Mouse (Mus musculus): ENCODE measurements around the gene Ube2cbp. TPM values are rescaled to one million over a fixed set of nuclear protein-coding genes. Genes with fewer than 3 reads are reported as not detected.

Gene Ube2cbp
- polyA plus RNA-seq, 1 experiment, result 2.2 TPM

GRCm38 (mm10) chr9:86390713-86391112 is 74.0 kb downstream of the Ube2cbp start:
- Histone ChIP-seq H3K27ac (ENCODE audit: insufficient read depth, low read length) (no peak overlapping the region), H3K4me1 (ENCODE audit: control insufficient read depth, insufficient read depth, low read length) (peaks cover 2% of the 10 kb centered on the region; the same call in 1 of the 2 replicates), H3K4me3 (ENCODE audit: insufficient read depth, low read length) (no peak overlapping the region)
- TF ChIP-seq CTCF (IDR thresholded peaks at IDR 0.05; ENCODE audit: extremely low read depth, insufficient read depth, low read length) (no peak), POLR2A (IDR thresholded peaks at IDR 0.05; ENCODE audit: extremely low read depth, insufficient read depth, low read length) (no peak)

GRCm38 (mm10) chr9:86388538-86388937 is 76.2 kb downstream of the Ube2cbp start:
- H3K4me1 ChIP-seq (ENCODE audit: control insufficient read depth, insufficient read depth, low read length), result peaks cover 1% of the 10 kb centered on the region; the same call in 1 of the 2 replicates
- no peak overlapping the region for H3K27ac ChIP-seq (ENCODE audit: insufficient read depth, low read length)
- no peak overlapping the region for H3K4me3 ChIP-seq (ENCODE audit: insufficient read depth, low read length)
- no peak for TF ChIP-seq POLR2A (IDR thresholded peaks at IDR 0.05; ENCODE audit: extremely low read depth, insufficient read depth, low read length)
- no peak for TF ChIP-seq CTCF (IDR thresholded peaks at IDR 0.05; ENCODE audit: extremely low read depth, insufficient read depth, low read length)

- Histone ChIP-seq H3K4me1 (ENCODE audit: control insufficient read depth, insufficient read depth, low read length) (no peaks in the 10 kb centered on the region), H3K27ac (ENCODE audit: insufficient read depth, low read length) (no peak overlapping the region), H3K4me3 (ENCODE audit: insufficient read depth, low read length) (no peak overlapping the region)
- no peak for TF ChIP-seq POLR2A (IDR thresholded peaks at IDR 0.05; ENCODE audit: extremely low read depth, insufficient read depth, low read length)
- TF ChIP-seq CTCF (IDR thresholded peaks at IDR 0.05; ENCODE audit: extremely low read depth, insufficient read depth, low read length), result no peak
These were observed 87.8 kb downstream of the Ube2cbp start for GRCm38 (mm10) chr9:86376923-86377322.

DNA sequence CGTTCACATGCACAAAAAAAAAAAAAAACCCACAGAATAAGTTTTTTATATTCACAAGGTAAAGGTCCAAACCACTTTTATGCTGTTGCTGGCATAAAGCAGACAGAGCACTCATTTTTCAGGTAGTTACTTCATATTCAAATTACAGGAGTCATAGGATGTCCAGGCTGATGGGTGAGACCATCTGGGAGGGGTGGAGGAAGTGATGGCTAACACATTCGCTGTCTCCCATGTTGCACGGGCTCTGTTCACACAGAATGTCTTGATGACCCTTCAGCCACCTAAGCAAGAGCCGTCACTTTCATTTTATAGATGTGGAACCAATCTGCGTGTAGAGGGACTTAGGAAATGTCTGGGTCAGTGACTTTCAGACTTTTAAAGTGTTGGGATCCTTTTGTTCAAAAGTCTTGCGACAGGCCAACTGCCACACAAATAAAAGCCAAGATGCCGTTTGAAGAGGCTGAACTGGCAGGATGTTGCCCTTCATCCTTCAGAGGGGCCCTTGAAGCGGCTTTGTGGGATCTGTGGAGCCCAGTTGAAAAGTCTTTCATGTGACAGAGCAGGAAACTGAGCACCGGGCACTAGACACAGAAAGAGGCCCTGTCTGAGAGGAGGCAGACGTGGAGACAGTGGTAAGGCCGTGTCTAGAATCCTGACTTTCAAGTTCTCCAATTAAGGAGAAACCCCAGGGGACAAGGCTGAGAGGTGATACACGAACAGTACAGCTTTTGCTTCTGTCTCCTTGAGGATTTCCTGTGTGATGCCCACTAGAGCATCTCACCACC is 91.8 kb downstream of the Ube2cbp start:
- no peaks in the 10 kb centered on the region for H3K4me1 ChIP-seq (ENCODE audit: control insufficient read depth, insufficient read depth, low read length)
- H3K4me3 ChIP-seq (ENCODE audit: insufficient read depth, low read length), result no peak overlapping the region
- no peak overlapping the region for H3K27ac ChIP-seq (ENCODE audit: insufficient read depth, low read length)
- TF ChIP-seq POLR2A (IDR thresholded peaks at IDR 0.05; ENCODE audit: extremely low read depth, insufficient read depth, low read length) (no peak), CTCF (IDR thresholded peaks at IDR 0.05; ENCODE audit: extremely low read depth, insufficient read depth, low read length) (no peak)

GRCm38 (mm10) chr9:86369208-86369607 is 95.5 kb downstream of the Ube2cbp start:
- Histone ChIP-seq H3K4me3 (ENCODE audit: insufficient read depth, low read length) (no peak overlapping the region), H3K27ac (ENCODE audit: insufficient read depth, low read length) (no peak overlapping the region), H3K4me1 (ENCODE audit: control insufficient read depth, insufficient read depth, low read length) (no peaks in the 10 kb centered on the region)
- TF ChIP-seq POLR2A (IDR thresholded peaks at IDR 0.05; ENCODE audit: extremely low read depth, insufficient read depth, low read length) (no peak), CTCF (IDR thresholded peaks at IDR 0.05; ENCODE audit: extremely low read depth, insufficient read depth, low read length) (no peak)

DNA sequence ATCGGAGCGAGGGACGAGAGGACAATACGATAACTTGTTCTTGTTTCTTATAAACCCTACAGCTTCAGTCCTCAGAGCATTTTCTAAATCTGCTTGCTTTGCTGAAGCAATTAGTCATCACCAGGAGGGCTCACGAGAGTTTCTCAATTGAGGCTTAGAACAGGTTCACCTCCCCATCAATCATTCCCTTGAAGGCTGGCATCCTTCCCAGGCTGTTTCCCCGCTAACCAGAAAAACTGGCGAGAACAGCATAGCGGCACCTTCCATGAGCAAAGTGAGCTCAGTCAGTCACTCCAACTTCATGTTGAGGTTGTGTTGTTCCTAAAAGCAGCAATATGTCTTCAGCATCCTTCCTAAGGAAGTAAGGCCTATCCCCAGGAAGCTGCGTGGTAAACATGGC is 104.2 kb downstream of the Ube2cbp start:
- Histone ChIP-seq H3K4me1 (ENCODE audit: control insufficient read depth, insufficient read depth, low read length) (no peaks in the 10 kb centered on the region; the same call in 1 of the 2 replicates), H3K4me3 (ENCODE audit: insufficient read depth, low read length) (no peak overlapping the region)
- TF ChIP-seq CTCF (IDR thresholded peaks at IDR 0.05; ENCODE audit: extremely low read depth, insufficient read depth, low read length) (no peak), POLR2A (IDR thresholded peaks at IDR 0.05; ENCODE audit: extremely low read depth, insufficient read depth, low read length) (no peak)

DNA sequence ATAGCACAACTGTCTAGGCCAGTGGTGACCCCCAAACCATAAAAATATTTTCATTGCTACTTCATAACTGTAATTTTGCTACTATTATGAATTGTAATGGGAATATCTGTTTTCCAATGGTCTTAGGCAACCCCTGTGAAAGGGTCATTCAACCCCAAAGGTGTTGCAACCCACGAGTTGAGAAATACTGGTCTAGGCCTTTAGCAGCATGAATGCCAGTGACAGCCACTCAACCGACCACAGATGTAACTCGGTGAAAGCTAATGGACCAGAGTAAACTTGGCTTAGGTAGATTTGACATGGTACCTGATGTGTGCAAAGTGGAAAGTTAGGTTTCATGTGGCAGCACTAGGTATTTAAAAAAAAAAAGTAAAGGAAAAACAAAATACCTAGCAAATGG is 108.9 kb downstream of the Ube2cbp start:
- H3K4me1 ChIP-seq (ENCODE audit: control insufficient read depth, insufficient read depth, low read length), result no peaks in the 10 kb centered on the region; the same call in 1 of the 2 replicates
- TF ChIP-seq CTCF (IDR thresholded peaks at IDR 0.05; ENCODE audit: extremely low read depth, insufficient read depth, low read length) (no peak), POLR2A (IDR thresholded peaks at IDR 0.05; ENCODE audit: extremely low read depth, insufficient read depth, low read length) (no peak)

More for the DNA sequence above, 104.2 kb downstream of the Ube2cbp start:
- no peak overlapping the region for H3K27ac ChIP-seq (ENCODE audit: insufficient read depth, low read length)

DNA sequence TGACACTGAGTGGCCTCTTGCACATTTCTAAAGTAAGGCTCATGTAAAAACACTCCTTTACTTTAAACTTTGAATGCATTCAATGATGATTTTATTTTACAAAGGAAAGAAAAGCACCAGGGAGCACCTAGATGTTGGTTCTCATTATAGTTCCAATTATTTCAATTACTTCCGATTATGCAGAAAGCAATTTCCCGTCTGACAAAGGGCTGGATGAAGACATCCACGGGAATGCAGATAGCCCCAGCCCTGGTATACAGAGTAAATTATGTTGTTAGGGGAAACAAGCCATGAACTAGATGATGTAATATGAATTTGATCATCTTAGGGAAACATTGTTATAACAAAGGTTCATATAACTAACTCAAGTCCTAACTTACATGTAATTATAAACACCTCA is 113.3 kb downstream of the Ube2cbp start:
- no peak overlapping the region for H3K27ac ChIP-seq (ENCODE audit: insufficient read depth, low read length)
- no peak overlapping the region for H3K4me3 ChIP-seq (ENCODE audit: insufficient read depth, low read length)
- H3K4me1 ChIP-seq (ENCODE audit: control insufficient read depth, insufficient read depth, low read length), result no peaks in the 10 kb centered on the region
- TF ChIP-seq CTCF (IDR thresholded peaks at IDR 0.05; ENCODE audit: extremely low read depth, insufficient read depth, low read length), result no peak
- TF ChIP-seq POLR2A (IDR thresholded peaks at IDR 0.05; ENCODE audit: extremely low read depth, insufficient read depth, low read length), result no peak

More for the DNA sequence above, 108.9 kb downstream of the Ube2cbp start:
- Histone ChIP-seq H3K27ac (ENCODE audit: insufficient read depth, low read length) (no peak overlapping the region), H3K4me3 (ENCODE audit: insufficient read depth, low read length) (no peak overlapping the region)

- Histone ChIP-seq H3K4me1 (ENCODE audit: control insufficient read depth, insufficient read depth, low read length) (no peaks in the 10 kb centered on the region), H3K4me3 (ENCODE audit: insufficient read depth, low read length) (no peak overlapping the region), H3K27ac (ENCODE audit: insufficient read depth, low read length) (no peak overlapping the region)
- TF ChIP-seq CTCF (IDR thresholded peaks at IDR 0.05; ENCODE audit: extremely low read depth, insufficient read depth, low read length) (no peak), POLR2A (IDR thresholded peaks at IDR 0.05; ENCODE audit: extremely low read depth, insufficient read depth, low read length) (no peak)
These were observed 128.0 kb downstream of the Ube2cbp start for GRCm38 (mm10) chr9:86336792-86337191.

DNA sequence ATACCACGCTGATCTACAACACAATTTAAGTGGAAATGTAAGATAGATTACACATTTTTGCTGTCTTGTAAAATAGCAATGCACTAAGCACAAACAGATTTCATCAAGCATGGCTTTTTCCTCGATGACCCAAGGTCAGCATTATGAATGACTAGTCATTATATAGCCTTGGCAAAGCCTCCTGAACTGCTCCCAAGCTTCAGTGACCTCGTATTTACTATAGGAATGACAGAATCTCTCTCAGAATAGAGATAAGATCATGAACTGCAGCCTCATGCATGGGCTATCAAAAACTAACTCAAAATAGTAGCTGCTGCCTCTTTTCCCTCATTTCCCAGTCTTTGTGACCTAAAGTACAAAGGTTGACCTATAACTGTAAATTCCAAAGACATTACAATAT is 128.4 kb downstream of the Ube2cbp start:
- Histone ChIP-seq H3K27ac (ENCODE audit: insufficient read depth, low read length) (no peak overlapping the region), H3K4me3 (ENCODE audit: insufficient read depth, low read length) (no peak overlapping the region), H3K4me1 (ENCODE audit: control insufficient read depth, insufficient read depth, low read length) (no peaks in the 10 kb centered on the region)
- TF ChIP-seq CTCF (IDR thresholded peaks at IDR 0.05; ENCODE audit: extremely low read depth, insufficient read depth, low read length) (no peak), POLR2A (IDR thresholded peaks at IDR 0.05; ENCODE audit: extremely low read depth, insufficient read depth, low read length) (no peak)
